Mouse (Mus musculus) stomach, postnatal 0 days (tissue): Measurements from ENCODE around the gene Mpl. TPM values are rescaled to one million over a fixed set of nuclear protein-coding genes. Genes with fewer than 3 reads are reported as not detected.

Experiments
- ATAC-seq: fragments of 200-750 bp; cut with Nextera tagmentation; 2 replicates; pipeline ENCODE4 v1.8.0; 2017; ENCODE audit not compliant: low FRiP score, low TSS enrichment
- DNase-seq: peaks from one replicate; pipeline ENCODE4 v3.0.0-alpha.2; 2016; ENCODE audit warnings: low spot score
- H3K27ac ChIP-seq: fragments of 300-500 bp; sonication (generic); replicated peaks from 2 replicates; pipeline ENCODE4 v1.5.1; 2014; ENCODE audit warnings: mild to moderate bottlenecking, control low read depth
- H3K27me3 ChIP-seq: fragments of 300-500 bp; sonication (generic); 2 replicates; pipeline ENCODE4 v1.6.1; 2014; ENCODE audit warnings: low read length; ENCODE audit not compliant: control insufficient read depth, insufficient read depth
- H3K36me3 ChIP-seq: fragments of 300-500 bp; sonication (generic); 2 replicates; pipeline ENCODE4 v1.6.1; 2014; ENCODE audit warnings: low read length, mixed read lengths; ENCODE audit not compliant: control insufficient read depth, insufficient read depth
- H3K4me1 ChIP-seq: fragments of 300-500 bp; sonication (generic); replicated peaks from 2 replicates; pipeline ENCODE4 v1.6.1; 2014; ENCODE audit warnings: antibody characterized with exemption; ENCODE audit not compliant: control insufficient read depth, insufficient read depth
- H3K4me2 ChIP-seq: fragments of 300-500 bp; sonication (generic); replicated peaks from 2 replicates; pipeline ENCODE4 v1.6.1; 2014; ENCODE audit warnings: low read depth, mild to moderate bottlenecking, control low read depth, moderate library complexity
- H3K4me3 ChIP-seq: fragments of 300-500 bp; sonication (generic); 2 replicates; pipeline ENCODE4 v1.5.1; 2014; ENCODE audit warnings: low read depth, low read length, control low read depth
- H3K9ac ChIP-seq: fragments of 300-500 bp; sonication (generic); 2 replicates; pipeline ENCODE4 v1.6.1; 2014; ENCODE audit warnings: mild to moderate bottlenecking, low read length, control low read depth, mixed read lengths
- H3K9me3 ChIP-seq: fragments of 300-500 bp; sonication (generic); 2 replicates; pipeline ENCODE4 v1.6.1; 2016; ENCODE audit warnings: low read length; ENCODE audit not compliant: control insufficient read depth
- CTCF ChIP-seq: IDR thresholded peaks from 2 replicates; pipeline ENCODE4 v1.5.1; 2016; ENCODE audit warnings: antibody characterized with exemption, low read depth, mild to moderate bottlenecking, moderate library complexity
- EP300 ChIP-seq: optimal IDR thresholded peaks from 2 replicates; pipeline ENCODE3; 2016; ENCODE audit warnings: antibody characterized with exemption
- WGBS: fragments of 180-500 bp; shearing (Covaris S2); extraction: QIAGEN DNeasy Blood & Tissue Kit; methylation state at CpG from one replicate; pipeline ENCODE4 v1.1.7; 2014; 5-methylcytosine and 5-hydroxymethylcytosine counted together
- polyA plus RNA-seq: library from polyadenylated mRNA; unstranded; fragments of >200 nt; fragmentation: Nextera tagmentation; extraction: Ambion mirVana; gene quantifications from 2 replicates; pipeline ENCODE4 v1.2.1, GENCODE M21; 2015

Gene Mpl
- polyA plus RNA-seq, 1 experiment from 2014 or later = 0.05 TPM

DNA sequence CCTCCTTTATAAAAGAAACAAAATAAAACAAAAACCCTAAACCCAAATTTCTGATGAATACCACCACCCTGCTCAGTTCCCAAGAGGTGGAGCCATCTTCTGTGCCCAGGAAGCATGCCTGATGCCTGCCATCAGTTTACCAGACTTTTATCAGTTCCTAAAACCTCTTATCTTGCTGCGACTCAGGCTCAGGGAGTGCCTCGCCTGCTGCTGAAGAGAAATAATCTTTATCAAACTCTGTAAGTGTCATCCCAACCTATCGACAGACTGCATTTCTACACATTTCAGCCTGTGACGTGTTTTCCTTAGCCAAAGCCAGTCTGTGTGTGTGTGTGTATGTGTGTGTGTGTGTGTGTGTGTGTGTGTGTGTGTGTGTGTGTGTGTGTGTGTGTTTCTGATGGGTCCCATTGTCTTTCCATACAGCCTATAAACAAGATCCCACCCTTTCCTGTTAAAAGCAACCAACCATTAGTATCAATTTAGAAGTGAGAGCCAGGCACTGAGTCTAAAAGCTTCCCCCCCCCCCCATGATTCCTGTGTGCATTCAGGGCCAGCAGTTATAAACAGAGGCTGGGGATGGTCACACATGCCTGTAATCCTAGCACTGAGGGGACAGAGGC is 32.7 kb downstream of the Mpl start:
- H3K9me3 ChIP-seq = no peaks in the 10 kb centered on the region
- no peak for ATAC-seq
- no peak for DNase-seq
- H3K4me1 ChIP-seq = no peaks in the 10 kb centered on the region; the same call in 1 of the 2 replicates
- H3K4me2 ChIP-seq = no peak overlapping the region
- 71% methylated on average over 4 of the region's 4 CpGs for WGBS
- TF ChIP-seq CTCF = no peak
- TF ChIP-seq EP300 = no peak
- H3K27ac ChIP-seq = no peak overlapping the region
- no peak overlapping the region for H3K4me3 ChIP-seq
- no peak overlapping the region for H3K9ac ChIP-seq
- no peaks in the 10 kb centered on the region for H3K27me3 ChIP-seq
- peaks cover 2% of the 10 kb centered on the region; the same call in 1 of the 2 replicates for H3K36me3 ChIP-seq

DNA sequence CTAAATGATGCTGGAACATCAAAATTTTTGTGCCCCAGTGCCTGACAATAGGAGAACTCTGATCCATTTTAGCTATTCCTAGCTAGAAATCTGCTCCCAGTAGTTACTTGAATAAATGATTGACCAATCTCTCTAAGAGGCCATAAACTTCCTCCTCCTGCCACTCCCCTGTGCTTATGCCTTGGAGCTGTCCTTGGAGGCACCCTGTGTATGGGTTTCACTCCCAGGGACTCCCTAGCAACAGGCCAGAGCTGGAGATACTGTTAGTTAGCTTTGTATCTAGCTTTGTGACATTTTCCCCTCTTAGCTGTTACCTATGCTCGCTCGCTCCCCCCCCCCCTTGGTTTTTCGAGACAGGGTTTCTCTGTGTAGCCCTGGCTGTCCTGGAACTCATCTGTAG is 35.9 kb downstream of the Mpl start:
- H3K36me3 ChIP-seq = peaks cover 4% of the 10 kb centered on the region
- no peak for TF ChIP-seq EP300
- TF ChIP-seq CTCF = no peak
- H3K27me3 ChIP-seq = no peaks in the 10 kb centered on the region
- no peak overlapping the region for H3K4me2 ChIP-seq
- ATAC-seq (no peak), DNase-seq (no peak)
- H3K4me1 ChIP-seq = no peaks in the 10 kb centered on the region
- no peak overlapping the region for H3K27ac ChIP-seq
- H3K9me3 ChIP-seq = no peaks in the 10 kb centered on the region
- WGBS = 95% methylated on average over 2 of the region's 3 CpGs
- no peak overlapping the region for H3K4me3 ChIP-seq
- no peak overlapping the region for H3K9ac ChIP-seq

DNA sequence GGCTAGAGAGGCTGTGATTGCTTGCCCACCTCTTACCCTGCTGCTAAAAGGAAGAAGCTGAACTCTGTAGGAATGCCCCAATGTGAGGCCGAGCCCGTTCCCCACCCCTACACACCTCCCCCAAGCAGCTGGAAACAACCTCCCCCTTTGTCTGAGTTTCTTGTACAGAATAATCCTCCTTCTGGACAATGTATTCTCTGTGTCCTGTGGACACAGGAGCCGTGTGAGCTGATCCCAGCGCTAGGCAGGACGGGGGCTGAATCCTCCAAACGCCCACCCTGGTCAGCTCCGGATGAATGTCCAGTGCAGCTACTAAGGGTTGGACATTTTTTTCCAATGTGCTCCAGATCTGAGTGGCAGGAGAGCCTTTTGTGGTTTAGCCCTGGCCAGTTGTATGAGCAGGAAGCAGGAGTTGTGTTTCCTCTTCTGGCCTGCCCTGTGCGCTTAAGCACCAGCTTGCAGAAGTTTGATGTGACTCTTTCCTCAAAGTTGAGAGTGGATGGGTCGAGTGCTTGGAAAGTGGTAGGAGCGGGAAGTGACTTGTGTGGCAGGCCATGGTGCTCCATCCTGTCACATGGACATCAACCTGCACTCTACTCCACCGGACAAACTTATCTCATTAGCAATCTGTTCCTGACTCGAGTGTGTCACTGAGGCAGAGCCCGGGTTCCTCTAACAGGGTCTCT is 40.1 kb downstream of the Mpl start:
- no peak overlapping the region for H3K4me3 ChIP-seq
- H3K9me3 ChIP-seq = no peaks in the 10 kb centered on the region
- ATAC-seq (no peak), DNase-seq (no peak)
- H3K36me3 ChIP-seq = peaks cover 22% of the 10 kb centered on the region
- TF ChIP-seq EP300 (no peak), CTCF (no peak)
- no peaks in the 10 kb centered on the region for H3K27me3 ChIP-seq
- H3K4me1 ChIP-seq = no peaks in the 10 kb centered on the region
- H3K27ac ChIP-seq = no peak overlapping the region
- H3K9ac ChIP-seq = no peak overlapping the region
- no peak overlapping the region for H3K4me2 ChIP-seq
- WGBS = 84% methylated on average over 13 of the region's 13 CpGs

DNA sequence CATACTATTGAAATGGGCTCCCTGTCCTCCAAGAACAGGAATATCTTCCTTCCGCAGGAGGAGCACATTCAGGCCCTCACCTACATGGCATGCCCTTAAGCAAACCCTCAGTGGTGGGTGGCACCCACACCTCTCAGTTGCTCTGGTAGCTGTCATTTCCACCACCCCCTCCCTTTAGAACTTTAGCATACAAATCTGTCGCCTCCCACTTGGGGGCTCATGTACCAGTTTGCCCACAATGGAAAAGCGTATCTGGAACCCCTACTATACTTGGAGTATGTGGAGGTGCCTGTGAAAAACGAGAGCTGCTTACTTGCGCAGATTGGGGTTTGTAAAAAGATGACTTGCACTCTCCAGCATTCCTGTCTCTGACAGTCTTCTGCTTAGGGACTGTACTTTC is 41.0 kb downstream of the Mpl start:
- TF ChIP-seq EP300 (no peak), CTCF (no peak)
- H3K4me3 ChIP-seq = no peak overlapping the region
- DNase-seq (no peak), ATAC-seq (no peak)
- H3K27ac ChIP-seq = no peak overlapping the region
- no peaks in the 10 kb centered on the region for H3K27me3 ChIP-seq
- no peaks in the 10 kb centered on the region for H3K4me1 ChIP-seq
- WGBS = 91% methylated on average over 5 of the region's 5 CpGs
- H3K36me3 ChIP-seq = peaks cover 25% of the 10 kb centered on the region
- H3K4me2 ChIP-seq = no peak overlapping the region
- H3K9ac ChIP-seq = no peak overlapping the region
- H3K9me3 ChIP-seq = no peaks in the 10 kb centered on the region

DNA sequence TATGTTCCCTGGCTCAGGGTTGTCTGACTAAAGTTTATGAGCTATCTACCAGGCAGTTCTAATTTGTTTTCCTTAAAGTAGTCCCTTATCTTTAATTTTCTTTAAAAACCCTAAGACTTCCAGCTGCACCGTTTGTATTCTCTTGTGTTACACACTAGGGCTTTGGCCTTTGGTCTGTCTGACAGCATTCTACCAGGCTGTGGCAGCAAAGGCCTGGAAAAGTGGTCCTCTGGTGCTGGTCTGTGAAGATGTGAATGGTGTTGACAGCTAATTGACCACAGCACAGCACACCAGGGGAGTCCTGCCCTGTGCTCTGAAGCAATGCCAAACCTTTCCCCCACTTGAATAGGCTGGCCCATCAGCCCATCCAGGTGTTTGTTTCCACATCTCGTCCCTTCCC is 41.5 kb downstream of the Mpl start:
- ATAC-seq = peak; percentile 31; the same call in 1 of the 2 replicates
- 72% methylated on average over 2 of the region's 2 CpGs for WGBS
- no peak overlapping the region for H3K4me2 ChIP-seq
- no peak overlapping the region for H3K27ac ChIP-seq
- no peak overlapping the region for H3K9ac ChIP-seq
- TF ChIP-seq CTCF = peak; percentile 28; the same call in 1 of the 2 replicates
- no peak for TF ChIP-seq EP300
- DNase-seq = no peak
- no peak overlapping the region for H3K4me3 ChIP-seq
- no peaks in the 10 kb centered on the region for H3K4me1 ChIP-seq
- no peaks in the 10 kb centered on the region for H3K9me3 ChIP-seq
- no peaks in the 10 kb centered on the region for H3K27me3 ChIP-seq
- H3K36me3 ChIP-seq = peaks cover 25% of the 10 kb centered on the region

DNA sequence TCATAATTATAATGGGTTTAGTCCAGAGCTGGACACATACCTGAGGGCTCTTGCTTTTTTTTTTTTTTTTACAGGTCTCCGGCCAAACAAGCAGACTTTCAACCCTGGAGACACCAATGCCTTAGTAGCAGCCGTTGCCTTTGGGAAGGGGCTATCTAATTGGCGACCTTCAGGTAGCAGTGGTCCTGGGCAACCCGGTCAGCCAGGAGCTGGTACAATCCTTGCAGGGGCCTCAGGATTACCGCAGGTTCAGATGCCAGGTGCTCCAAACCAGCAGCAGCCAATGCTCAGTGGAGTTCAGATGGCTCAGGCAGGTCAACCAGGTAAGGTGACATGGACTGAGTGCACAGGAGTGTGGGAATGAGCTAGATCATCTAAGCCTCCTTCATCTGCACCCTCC is 43.8 kb downstream of the Mpl start:
- ATAC-seq (no peak), DNase-seq (no peak)
- no peak overlapping the region for H3K27ac ChIP-seq
- no peaks in the 10 kb centered on the region for H3K4me1 ChIP-seq
- no peaks in the 10 kb centered on the region for H3K9me3 ChIP-seq
- H3K4me2 ChIP-seq = no peak overlapping the region
- no peak overlapping the region for H3K9ac ChIP-seq
- H3K36me3 ChIP-seq = peaks cover 21% of the 10 kb centered on the region
- no peak for TF ChIP-seq CTCF
- no peak for TF ChIP-seq EP300
- 97% methylated on average over 5 of the region's 5 CpGs for WGBS
- H3K4me3 ChIP-seq = no peak overlapping the region
- H3K27me3 ChIP-seq = no peaks in the 10 kb centered on the region
